Mouse (Mus musculus) heart, embryonic 13.5 days (tissue): ENCODE measurements around the gene Prph2. TPM values are rescaled to one million over a fixed set of nuclear protein-coding genes. Genes with fewer than 3 reads are reported as not detected.

ENCODE experiments used
- ATAC-seq: fragments of 200-750 bp; cut with Nextera tagmentation; 2 replicates; pipeline ENCODE4 v1.8.0; 2017; ENCODE audit warnings: moderate TSS enrichment; ENCODE audit not compliant: insufficient number of reproducible peaks, low FRiP score, low TSS enrichment; ENCODE audit errors: extremely low read depth
- H3K27ac ChIP-seq: fragments of 300-500 bp; sonication (generic); replicated peaks from 2 replicates; pipeline ENCODE4 v1.5.1; 2015; ENCODE audit warnings: moderate library complexity, mild to moderate bottlenecking, inconsistent platforms
- H3K27me3 ChIP-seq: fragments of 300-500 bp; sonication (generic); replicated peaks from 2 replicates; pipeline ENCODE4 v1.6.1; 2015; ENCODE audit warnings: mild to moderate bottlenecking, inconsistent platforms
- H3K36me3 ChIP-seq: fragments of 300-500 bp; sonication (generic); 2 replicates; pipeline ENCODE4 v1.6.1; 2015; ENCODE audit warnings: mild to moderate bottlenecking, inconsistent platforms
- H3K4me1 ChIP-seq: fragments of 300-500 bp; sonication (generic); 2 replicates; pipeline ENCODE4 v1.6.1; 2015; ENCODE audit warnings: inconsistent platforms
- H3K4me2 ChIP-seq: fragments of 300-500 bp; sonication (generic); 2 replicates; pipeline ENCODE4 v1.6.1; 2015; ENCODE audit warnings: inconsistent platforms, mild to moderate bottlenecking, moderate library complexity
- H3K4me3 ChIP-seq: fragments of 300-500 bp; sonication (generic); 2 replicates; pipeline ENCODE4 v1.5.1; 2015; ENCODE audit warnings: moderate library complexity, mild to moderate bottlenecking, inconsistent platforms
- H3K9ac ChIP-seq: fragments of 300-500 bp; sonication (generic); 2 replicates; pipeline ENCODE4 v1.6.1; 2015; ENCODE audit warnings: inconsistent platforms, mild to moderate bottlenecking, moderate library complexity
- H3K9me3 ChIP-seq: fragments of 300-500 bp; sonication (generic); 2 replicates; pipeline ENCODE4 v1.6.1; 2016; ENCODE audit warnings: inconsistent platforms
- WGBS: fragments of 180-500 bp; shearing (Covaris S2); methylation state at CpG from one replicate; pipeline ENCODE4 v1.1.7; 2015; ENCODE audit warnings: mixed read lengths; 5-methylcytosine and 5-hydroxymethylcytosine counted together
- polyA plus RNA-seq: library from polyadenylated mRNA; unstranded; fragments of >200 nt; fragmentation: Nextera tagmentation; extraction: Ambion mirVana; gene quantifications from 2 replicates; pipeline ENCODE4 v1.2.1, GENCODE M21; 2015

The Prph2 gene
- polyA plus RNA-seq, 1 experiment from 2014 or later, result not detected

GRCm38 (mm10) chr17:46895426-46895825, 14.8 kb upstream of the Prph2 start:
- Histone ChIP-seq H3K4me2 (no peak overlapping the region), H3K4me3 (no peak overlapping the region), H3K27ac (no peak overlapping the region), H3K4me1 (peaks cover 22% of the 10 kb centered on the region), H3K36me3 (peaks cover 18% of the 10 kb centered on the region), H3K9ac (no peak overlapping the region), H3K9me3 (no peaks in the 10 kb centered on the region), H3K27me3 (no peaks in the 10 kb centered on the region)
- 91% methylated on average over 9 of the region's 9 CpGs for WGBS
- no peak for ATAC-seq

GRCm38 (mm10) chr17:46897221-46897950, 12.9 kb upstream of the Prph2 start:
- H3K4me2 ChIP-seq, result no peak overlapping the region
- H3K4me3 ChIP-seq, result no peak overlapping the region
- WGBS, result 43% methylated on average over 13 of the region's 13 CpGs
- H3K4me1 ChIP-seq, result peaks cover 10% of the 10 kb centered on the region
- no peak overlapping the region for H3K9ac ChIP-seq
- no peaks in the 10 kb centered on the region for H3K27me3 ChIP-seq
- H3K36me3 ChIP-seq, result peaks cover 15% of the 10 kb centered on the region
- H3K9me3 ChIP-seq, result no peaks in the 10 kb centered on the region
- no peak for ATAC-seq
- no peak overlapping the region for H3K27ac ChIP-seq

GRCm38 (mm10) chr17:46900941-46901340, 9.3 kb upstream of the Prph2 start:
- H3K9ac ChIP-seq, result no peak overlapping the region
- no peaks in the 10 kb centered on the region for H3K27me3 ChIP-seq
- WGBS, result 50% methylated on average over 2 of the region's 2 CpGs
- no peak for ATAC-seq
- H3K4me1 ChIP-seq, result peaks cover 2% of the 10 kb centered on the region; the same call in 1 of the 2 replicates
- no peak overlapping the region for H3K27ac ChIP-seq
- no peak overlapping the region for H3K4me3 ChIP-seq
- H3K9me3 ChIP-seq, result no peaks in the 10 kb centered on the region
- no peak overlapping the region for H3K4me2 ChIP-seq
- H3K36me3 ChIP-seq, result no peaks in the 10 kb centered on the region

- H3K27me3 ChIP-seq, result no peaks in the 10 kb centered on the region
- no peak overlapping the region for H3K4me3 ChIP-seq
- no peaks in the 10 kb centered on the region for H3K36me3 ChIP-seq
- H3K9me3 ChIP-seq, result no peaks in the 10 kb centered on the region
- no peak; the same call in 1 of the 2 replicates for ATAC-seq
- H3K4me2 ChIP-seq, result peak overlapping the region; percentile 31; the same call in 1 of the 2 replicates
- 20% methylated on average over 19 of the region's 19 CpGs for WGBS
- no peak overlapping the region for H3K27ac ChIP-seq
- no peak overlapping the region for H3K9ac ChIP-seq
- 0 out of 2 replicates have a peak, but pooled peaks cover 2% of the 10 kb centered on the region for H3K4me1 ChIP-seq
Measured at GRCm38 (mm10) chr17:46903876-46904490, 6.3 kb upstream of the Prph2 start.

- 20% methylated on average over 6 of the region's 6 CpGs for WGBS
- H3K27ac ChIP-seq, result no peak overlapping the region
- no peak overlapping the region for H3K4me3 ChIP-seq
- no peaks in the 10 kb centered on the region for H3K27me3 ChIP-seq
- no peak overlapping the region for H3K9ac ChIP-seq
- peak overlapping the region; percentile 2; the same call in 1 of the 2 replicates for H3K4me2 ChIP-seq
- no peak for ATAC-seq
- H3K9me3 ChIP-seq, result no peaks in the 10 kb centered on the region
- no peaks in the 10 kb centered on the region for H3K36me3 ChIP-seq
- H3K4me1 ChIP-seq, result peaks cover 7% of the 10 kb centered on the region
Measured at GRCm38 (mm10) chr17:46912331-46912730, 2.1 kb downstream of the Prph2 start.

- ATAC-seq, result no peak
- H3K9me3 ChIP-seq, result no peaks in the 10 kb centered on the region
- 62% methylated on average over 3 of the region's 3 CpGs for WGBS
- H3K4me2 ChIP-seq, result no peak overlapping the region
- H3K4me1 ChIP-seq, result peaks cover 7% of the 10 kb centered on the region
- H3K27me3 ChIP-seq, result no peaks in the 10 kb centered on the region
- no peak overlapping the region for H3K4me3 ChIP-seq
- no peak overlapping the region for H3K27ac ChIP-seq
- no peaks in the 10 kb centered on the region for H3K36me3 ChIP-seq
- no peak overlapping the region for H3K9ac ChIP-seq
Measured at GRCm38 (mm10) chr17:46915129-46915528, 4.9 kb downstream of the Prph2 start.

- Histone ChIP-seq H3K9me3 (no peaks in the 10 kb centered on the region), H3K4me1 (no peaks in the 10 kb centered on the region), H3K4me2 (no peak overlapping the region), H3K9ac (no peak overlapping the region), H3K4me3 (no peak overlapping the region), H3K27ac (no peak overlapping the region), H3K27me3 (no peaks in the 10 kb centered on the region), H3K36me3 (no peaks in the 10 kb centered on the region)
- WGBS, result 31% methylated on average over 4 of the region's 4 CpGs
- no peak for ATAC-seq
Measured at GRCm38 (mm10) chr17:46918951-46919350, 8.7 kb downstream of the Prph2 start.

- no peak overlapping the region for H3K4me3 ChIP-seq
- ATAC-seq, result no peak
- no peak overlapping the region for H3K9ac ChIP-seq
- no peak overlapping the region for H3K4me2 ChIP-seq
- WGBS, result 56% methylated on average over 6 of the region's 6 CpGs
- no peaks in the 10 kb centered on the region for H3K36me3 ChIP-seq
- H3K27me3 ChIP-seq, result no peaks in the 10 kb centered on the region
- no peak overlapping the region for H3K27ac ChIP-seq
- H3K4me1 ChIP-seq, result no peaks in the 10 kb centered on the region
- H3K9me3 ChIP-seq, result no peaks in the 10 kb centered on the region
Measured at GRCm38 (mm10) chr17:46920855-46921254, 10.6 kb downstream of the Prph2 start.

- Histone ChIP-seq H3K27me3 (no peaks in the 10 kb centered on the region), H3K27ac (no peak overlapping the region), H3K4me2 (no peak overlapping the region), H3K9ac (no peak overlapping the region), H3K4me3 (no peak overlapping the region), H3K9me3 (no peaks in the 10 kb centered on the region), H3K36me3 (peaks cover 36% of the 10 kb centered on the region), H3K4me1 (no peaks in the 10 kb centered on the region)
- no peak for ATAC-seq
- WGBS, result 47% methylated on average over 6 of the region's 6 CpGs
Measured at GRCm38 (mm10) chr17:46926192-46926591, 15.9 kb downstream of the Prph2 start.

GRCm38 (mm10) chr17:46926941-46927340, 16.7 kb downstream of the Prph2 start:
- Histone ChIP-seq H3K4me3 (no peak overlapping the region), H3K4me2 (no peak overlapping the region), H3K27me3 (no peaks in the 10 kb centered on the region), H3K36me3 (peaks cover 44% of the 10 kb centered on the region), H3K4me1 (no peaks in the 10 kb centered on the region), H3K27ac (no peak overlapping the region), H3K9me3 (no peaks in the 10 kb centered on the region), H3K9ac (no peak overlapping the region)
- no peak for ATAC-seq
- WGBS, result 62% methylated on average over 3 of the region's 3 CpGs

GRCm38 (mm10) chr17:46927781-46928180, 17.5 kb downstream of the Prph2 start:
- Histone ChIP-seq H3K27me3 (no peaks in the 10 kb centered on the region), H3K4me3 (no peak overlapping the region), H3K4me1 (no peaks in the 10 kb centered on the region), H3K9ac (no peak overlapping the region), H3K9me3 (no peaks in the 10 kb centered on the region), H3K4me2 (no peak overlapping the region), H3K36me3 (peaks cover 52% of the 10 kb centered on the region), H3K27ac (no peak overlapping the region)
- no peak for ATAC-seq
- 87% methylated on average over 5 of the region's 5 CpGs for WGBS

- Histone ChIP-seq H3K4me3 (no peak overlapping the region), H3K27ac (no peak overlapping the region), H3K9me3 (no peaks in the 10 kb centered on the region), H3K9ac (no peak overlapping the region), H3K4me2 (no peak overlapping the region), H3K36me3 (peaks cover 67% of the 10 kb centered on the region), H3K4me1 (no peaks in the 10 kb centered on the region), H3K27me3 (no peaks in the 10 kb centered on the region)
- no peak for ATAC-seq
- 86% methylated on average over 12 of the region's 12 CpGs for WGBS
Measured at GRCm38 (mm10) chr17:46929277-46929676, 19.0 kb downstream of the Prph2 start.
